Mouse (Mus musculus): ENCODE data around the gene Cfap20.

GRCm38 (mm10) chr8:95380953-95381352 lies 53.7 kb downstream of the Cfap20 start:
- no peak for TF ChIP-seq CTCF (IDR thresholded peaks at IDR 0.05; ENCODE audit: control insufficient read depth, insufficient read depth, low read length)
- TF ChIP-seq POLR2A (IDR thresholded peaks at IDR 0.05; ENCODE audit: borderline replicate concordance, control insufficient read depth, low read depth, low read length), result no peak
